Mouse (Mus musculus) mouse embryonic stem cell (cell line): ENCODE data around the gene Bcl6b.

ENCODE experiments used
- in situ Hi-C, 2 experiments: fragments of 300-500 bp; cut with MboI; formaldehyde crosslinking; loops; 1 replicate in 1 of 2; 3 replicates in 1 of 2; pipeline ENCODE4 v1.14.3; 2019 to 2020; ENCODE audit warnings: low sequenced_read_pairs in 2 of 2, low pct_unique_long_range_greater_than_20kb in 1 of 2, mixed read lengths in 1 of 2; ENCODE audit not compliant: unreplicated experiment in 1 of 2

The Bcl6b gene

GRCm38 (mm10) chr11:70229260-70230010 is at the start of gene Bcl6b:
TSS of gene Bcl6b (minus strand) at chr11:70229798.
- in situ Hi-C loops, result no loop called here

DNA sequence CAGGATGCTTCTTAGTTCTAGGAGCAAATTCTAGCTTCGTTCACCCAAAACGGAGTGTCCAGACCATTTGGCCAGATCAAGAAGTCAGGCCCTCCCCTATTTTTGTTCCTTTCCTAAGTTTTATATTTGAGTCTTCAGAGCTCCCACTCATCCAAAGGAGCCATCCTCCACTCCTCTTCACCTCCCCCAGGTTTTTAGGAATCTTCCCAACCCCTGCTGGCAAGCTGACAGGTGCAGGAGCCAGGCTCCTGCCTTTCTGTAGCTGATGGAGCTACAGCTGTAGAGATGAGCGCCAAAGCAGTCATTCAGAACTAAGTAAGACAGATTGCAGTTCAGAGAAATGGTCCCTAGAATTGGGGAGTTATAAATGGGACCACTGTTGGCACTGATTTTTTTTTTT is 49.4 kb upstream of the Bcl6b start:
- in situ Hi-C loops, result no loop called here

DNA sequence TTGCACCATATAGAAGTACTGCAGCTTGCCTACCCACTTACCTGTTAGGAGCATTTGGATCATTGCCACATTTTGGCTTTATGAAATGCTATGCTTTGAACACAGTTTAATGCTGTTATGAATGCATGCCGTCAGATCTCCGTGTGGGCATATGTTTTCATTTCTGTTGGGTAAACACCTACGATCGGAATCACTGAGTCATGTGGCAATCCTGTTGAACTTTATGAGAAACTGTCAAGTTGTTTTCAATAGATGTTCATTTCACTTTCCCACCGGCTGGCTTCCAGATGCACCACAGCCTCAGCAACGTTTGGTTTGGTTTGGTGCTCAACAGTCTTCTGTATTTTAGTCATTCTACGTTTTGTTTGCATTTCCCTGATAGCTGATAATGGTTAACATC is 42.0 kb upstream of the Bcl6b start:
- in situ Hi-C loops, result no loop called here

DNA sequence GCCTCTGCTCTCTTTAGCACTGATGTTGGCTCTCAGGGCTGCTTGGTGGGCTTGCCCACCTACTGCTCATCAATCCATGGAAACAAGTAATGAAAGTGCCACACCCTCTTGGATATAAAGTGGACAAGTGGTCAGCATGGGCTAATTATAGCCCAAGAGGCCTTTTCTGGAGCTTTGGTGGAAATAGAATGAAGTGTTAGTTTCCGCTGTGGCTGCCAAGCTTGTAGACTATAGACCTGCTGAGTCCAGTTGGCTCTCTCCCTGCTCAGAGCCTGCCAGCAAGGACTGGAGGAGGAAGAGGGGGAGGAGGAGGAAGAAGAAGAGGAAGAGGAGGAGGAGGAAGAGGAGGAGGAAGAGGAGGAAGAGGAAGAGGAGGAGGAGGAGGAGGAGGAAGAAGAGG is 36.8 kb upstream of the Bcl6b start:
- in situ Hi-C loops, result no loop called here

- in situ Hi-C loops, result no loop called here
Measured at GRCm38 (mm10) chr11:70265819-70266218, 36.2 kb upstream of the Bcl6b start.

- in situ Hi-C loops, result no loop called here
Measured at GRCm38 (mm10) chr11:70265252-70265651, 35.7 kb upstream of the Bcl6b start.

GRCm38 (mm10) chr11:70259035-70259434 is 29.4 kb upstream of the Bcl6b start:
- in situ Hi-C loops, result no loop called here

- in situ Hi-C loops, result no loop called here
Measured at GRCm38 (mm10) chr11:70254931-70255531, 25.4 kb upstream of the Bcl6b start, which contains the start of gene Alox12. TSS of gene Alox12 (minus strand) at chr11:70255353.

GRCm38 (mm10) chr11:70254337-70254736 is 24.7 kb upstream of the Bcl6b start:
- in situ Hi-C loops, result no loop called here

DNA sequence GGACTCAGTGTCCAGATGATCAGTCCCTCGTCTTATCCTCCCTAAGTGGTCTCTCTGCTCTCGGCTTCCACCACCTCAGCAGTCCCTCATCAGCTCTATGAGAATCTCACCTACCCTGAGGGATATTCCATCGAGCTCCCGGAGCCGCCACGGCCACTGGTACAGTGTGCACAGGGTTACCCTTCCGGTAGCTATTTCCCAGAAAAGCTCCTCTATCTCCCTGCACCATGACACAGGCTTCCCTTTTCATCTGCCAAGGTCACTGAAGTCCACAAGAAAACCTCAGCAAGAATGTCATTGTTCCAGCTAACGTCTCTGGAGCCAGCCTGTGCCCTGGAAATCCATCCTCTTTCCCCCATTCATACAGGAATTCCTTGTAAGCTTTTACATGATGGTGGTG is 22.3 kb upstream of the Bcl6b start:
- in situ Hi-C loops, result no loop called here

DNA sequence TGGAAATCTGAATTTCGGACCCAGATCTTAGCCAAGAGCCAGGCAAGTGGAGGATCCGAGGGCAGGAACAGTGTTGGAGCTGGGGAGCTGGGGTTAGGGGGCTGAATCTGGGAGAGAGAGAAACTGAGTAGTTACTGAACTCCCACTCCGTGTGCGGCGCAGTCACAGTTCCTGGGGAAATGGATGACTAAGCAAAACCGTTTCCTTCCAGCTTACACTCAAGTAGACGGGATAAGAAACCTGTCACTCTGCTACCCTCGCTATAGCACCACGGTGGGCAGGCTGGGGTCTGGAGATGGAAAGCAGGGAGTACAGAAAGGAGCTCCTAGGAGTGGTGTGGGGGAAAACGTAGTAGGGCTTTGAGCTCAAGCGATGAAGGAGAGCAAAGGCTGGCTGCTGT is 20.6 kb upstream of the Bcl6b start:
- in situ Hi-C loops, result no loop called here

DNA sequence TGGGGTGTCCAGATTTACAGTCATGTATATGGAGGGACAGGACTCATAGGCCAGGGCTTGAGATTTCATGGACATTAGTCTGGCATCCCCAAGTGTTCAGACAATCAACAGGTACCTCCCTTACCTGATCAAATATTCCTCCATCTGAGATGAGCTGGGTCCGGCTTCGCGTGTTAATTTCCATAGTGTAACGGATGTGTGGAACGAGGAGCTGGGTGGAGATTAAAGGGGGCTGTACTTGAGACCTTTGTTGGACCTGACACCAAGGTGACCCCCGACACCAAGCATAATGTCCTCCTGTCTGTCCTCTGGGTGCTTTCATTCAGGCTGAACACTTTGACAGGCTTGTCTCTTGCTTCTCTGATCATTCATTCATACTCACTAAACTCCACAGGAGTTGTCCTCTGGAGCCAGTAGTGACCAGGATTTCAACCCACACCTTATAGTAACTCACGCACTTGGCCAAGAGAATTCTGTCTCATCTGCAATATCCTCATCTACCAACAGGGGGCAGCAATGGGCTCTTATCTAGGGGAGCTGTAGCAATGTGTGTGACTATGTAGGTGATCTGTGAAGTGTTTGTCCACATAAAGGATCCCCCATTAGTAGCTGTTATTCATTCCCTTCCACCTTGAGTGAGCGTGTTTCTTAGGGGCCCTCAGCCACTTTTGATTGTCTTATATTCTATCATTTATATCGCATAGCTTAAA is 17.7 kb upstream of the Bcl6b start:
- in situ Hi-C loops, result no loop called here

DNA sequence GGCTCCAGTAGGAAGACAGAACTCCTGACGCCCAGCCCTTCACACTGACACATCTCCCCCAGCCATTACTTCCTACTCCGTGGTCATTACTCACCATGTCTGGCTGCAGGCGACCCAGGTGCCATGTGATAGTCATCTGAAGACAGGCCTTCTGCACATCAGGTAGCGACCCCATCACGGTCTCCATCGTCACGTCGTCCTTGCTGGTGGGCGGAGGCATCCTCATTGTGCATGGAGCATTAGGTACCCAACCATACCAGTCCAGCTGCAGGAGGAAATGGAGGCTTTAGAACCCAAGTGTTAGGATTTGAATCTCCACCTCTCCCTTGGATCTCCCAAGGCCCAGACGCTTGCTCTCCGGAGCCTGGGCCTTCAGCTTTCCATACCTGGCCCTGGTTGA is 13.0 kb upstream of the Bcl6b start:
- in situ Hi-C loops, result no loop called here

- in situ Hi-C loops, result no loop called here
Measured at GRCm38 (mm10) chr11:70239541-70240279, 10.1 kb upstream of the Bcl6b start, which contains the start of the genes Gm21988 and Rnasek. TSS of gene Gm21988 (minus strand) at chr11:70239830. TSS of gene Rnasek (minus strand) at chr11:70239842.

DNA sequence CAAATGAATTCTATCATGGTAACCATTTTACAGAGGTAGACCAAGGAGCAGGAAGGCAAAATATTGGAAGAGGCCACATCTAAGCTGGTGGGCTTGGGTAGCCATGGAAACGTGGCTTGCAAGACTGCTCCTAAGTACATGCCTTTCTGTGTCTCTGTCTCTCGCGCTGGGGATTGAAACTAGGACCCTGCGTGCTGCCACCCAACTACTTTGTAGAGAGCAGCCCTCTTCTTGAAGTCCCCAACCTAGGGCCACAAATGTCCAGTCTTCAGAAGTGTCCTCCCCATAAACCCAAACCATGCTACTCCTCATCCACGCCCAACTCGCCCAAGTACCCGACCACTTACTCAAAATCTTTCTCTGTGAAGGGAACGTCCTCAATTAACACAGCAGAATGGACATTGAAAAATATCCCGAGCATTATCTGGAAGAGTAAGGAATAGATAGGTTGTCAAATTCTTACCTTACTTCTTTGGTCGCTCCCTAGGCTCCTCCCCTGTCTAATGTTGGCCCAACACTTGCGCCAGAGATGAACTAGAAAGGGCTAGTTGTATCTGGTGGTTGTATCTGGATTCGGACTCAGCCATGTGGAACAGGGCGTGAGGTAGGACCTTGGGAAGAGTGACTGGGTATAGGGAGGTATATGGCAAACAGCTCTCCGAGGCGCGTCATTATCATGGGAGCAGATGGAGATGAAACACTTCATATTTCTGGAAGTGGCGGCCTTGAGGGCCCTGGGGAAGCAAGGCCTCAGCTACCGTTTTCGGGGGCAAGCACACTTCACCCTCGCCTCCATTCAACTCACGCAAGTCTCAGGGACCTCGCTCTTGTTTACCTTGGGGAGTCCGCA is 9.2 kb upstream of the Bcl6b start:
- in situ Hi-C loops, result no loop called here

DNA sequence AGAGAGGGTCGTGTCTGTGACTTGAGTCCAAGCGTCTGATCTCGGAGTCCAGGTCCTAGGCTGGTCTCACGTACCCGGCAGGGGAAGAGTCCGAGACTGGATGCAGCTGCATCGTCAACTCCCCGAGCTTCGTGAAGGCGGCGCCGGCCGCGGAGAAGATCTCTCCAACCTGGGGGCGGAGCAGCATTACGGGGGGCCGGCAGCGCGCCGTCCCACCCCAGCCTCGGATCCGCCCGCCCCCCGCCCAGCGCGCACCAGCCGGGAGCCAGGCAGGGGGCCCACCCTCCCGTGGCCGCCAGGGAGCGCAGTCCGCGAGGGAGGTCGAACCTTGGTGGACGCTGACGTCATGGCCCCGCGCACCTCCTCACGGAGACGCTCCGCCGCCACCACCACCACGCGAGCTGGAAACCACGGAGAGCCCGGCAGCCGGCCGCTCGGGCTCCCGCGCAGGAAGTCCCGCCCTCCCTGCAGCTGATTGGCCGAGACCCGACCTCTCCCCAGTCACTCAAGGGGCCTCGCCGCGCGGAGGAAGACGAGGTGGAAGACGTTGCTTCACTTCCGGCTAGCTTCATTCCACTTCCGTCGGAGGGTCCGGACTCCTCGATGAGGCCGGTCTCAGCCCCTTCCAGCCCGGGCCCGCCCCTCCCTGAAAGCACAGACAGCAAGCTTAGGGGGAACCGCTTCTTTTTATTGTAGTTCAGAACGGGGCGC is 8.0 kb upstream of the Bcl6b start, which contains the start of gene 0610010K14Rik:
Gene 0610010K14Rik, minus strand, starts transcription at position 458 of the 711 bp plus-strand sequence.
- in situ Hi-C loops, result no loop called here

DNA sequence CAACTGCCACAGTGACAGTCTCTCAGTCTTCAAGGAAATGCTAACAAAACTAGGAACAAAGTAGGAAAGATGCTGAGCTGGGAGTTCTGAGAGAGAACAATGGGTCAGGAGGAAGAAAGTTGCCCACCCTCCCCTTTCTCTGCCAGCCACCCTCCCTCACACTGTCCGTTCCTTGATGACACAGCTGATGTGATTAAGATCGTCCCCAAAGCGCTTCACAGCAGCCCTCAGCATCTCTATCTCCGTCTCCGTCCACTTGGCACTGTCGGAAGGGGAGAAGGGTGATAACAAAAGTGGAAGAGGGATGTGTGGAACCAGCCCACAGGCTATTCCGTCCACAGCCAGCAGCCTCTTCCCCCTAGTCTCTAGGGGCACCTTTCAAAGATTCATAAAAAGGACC is 7.1 kb upstream of the Bcl6b start:
- in situ Hi-C loops, result no loop called here
